Mouse (Mus musculus): ENCODE measurements around the gene C1qtnf9.

GRCm38 (mm10) chr14:60802026-60802425 lies 34.1 kb downstream of the C1qtnf9 start:
- TF ChIP-seq MAX (IDR thresholded peaks at IDR 0.05; ENCODE audit: low read length) (no peak), ELF1 (IDR thresholded peaks at IDR 0.05; ENCODE audit: low read depth, low read length) (no peak), POLR2A (IDR thresholded peaks at IDR 0.05; ENCODE audit: control insufficient read depth in 1 of 2, insufficient read depth in 1 of 2, low read depth in 1 of 2, low read length in 2 of 2, poor library complexity in 1 of 2) (no peak), ZMIZ1 (IDR thresholded peaks at IDR 0.05; ENCODE audit: low read depth, low read length) (no peak), CTCF (IDR thresholded peaks at IDR 0.05 in 2 of 3, conservative IDR thresholded peaks at IDR 0.05 in 1 of 3; ENCODE audit: control insufficient read depth in 1 of 3, insufficient read depth in 1 of 3, low read depth in 2 of 3, low read length in 3 of 3, poor library complexity in 1 of 3, severe bottlenecking in 1 of 3) (no peak), USF1 (IDR thresholded peaks at IDR 0.05; ENCODE audit: low read depth, low read length) (no peak), HCFC1 (IDR thresholded peaks at IDR 0.05; ENCODE audit: low read depth, low read length) (no peak), TBP (IDR thresholded peaks at IDR 0.05; ENCODE audit: low read depth, low read length) (no peak)

Data from MEL (cell line).